Mouse (Mus musculus) Patski (cell line): ENCODE measurements around the gene Tmc3. TPM values are rescaled to one million over a fixed set of nuclear protein-coding genes. Genes with fewer than 3 reads are reported as not detected.

Experiments
- ATAC-seq: fragments of 100-300 bp; one replicate; pipeline ENCODE4 v1.8.0; 2021
- CTCF ChIA-PET: fragments of 350-600 bp; sonication (Branson Sonifier 250); formaldehyde crosslinking; loops from one replicate; lab custom pipeline; 2022; ENCODE audit warnings: inconsistent platforms; lab: Charles Lee
- POLR2A ChIA-PET: fragments of 350-600 bp; sonication (Branson Sonifier 250); formaldehyde crosslinking; loops from one replicate; lab custom pipeline; 2022; ENCODE audit warnings: antibody characterized with exemption, inconsistent platforms; lab: Charles Lee
- DNase-seq: peaks from one replicate; pipeline ENCODE4 v3.0.0-alpha.2; 2011; ENCODE audit warnings: low read depth, low spot score
- H3K27me3 ChIP-seq: fragments of 371-371 bp; one replicate; pipeline ENCODE4 v1.5.1; 2021
- CTCF ChIP-seq: fragments of 100-300 bp; IDR thresholded peaks from one replicate; pipeline ENCODE4 v1.5.1; 2021
- in situ Hi-C: fragments of 300-500 bp; cut with MboI; formaldehyde crosslinking; loops from 3 replicates; pipeline ENCODE4 v1.11.1; 2018; ENCODE audit warnings: low pct_unique_long_range_greater_than_20kb, mixed read lengths
- polyA plus RNA-seq: library from polyadenylated mRNA; unstranded; gene quantifications from one replicate; pipeline ENCODE4 v1.2.3, GENCODE M21; 2021

The Tmc3 gene
- polyA plus RNA-seq, 1 experiment from 2014 or later, result 0.06 TPM

DNA sequence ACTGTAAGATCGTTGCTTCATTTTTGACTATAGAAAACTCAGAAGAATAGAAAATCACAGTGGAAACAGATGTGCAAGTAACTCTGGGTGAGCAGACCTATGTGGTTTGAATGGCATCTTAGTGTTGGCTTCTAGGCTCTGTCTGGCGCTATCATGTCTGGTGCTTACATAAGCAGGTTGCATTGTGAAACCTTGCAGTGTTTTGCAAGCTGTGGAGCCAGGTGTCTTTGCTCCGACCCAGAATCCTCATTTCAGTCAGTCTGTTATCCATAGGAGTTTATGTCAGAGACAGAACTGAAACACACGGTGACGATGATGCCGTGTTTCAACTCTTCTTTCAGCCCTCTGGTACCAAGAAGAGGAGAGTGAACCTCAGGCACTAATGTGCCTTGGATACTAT, 49.1 kb downstream of the Tmc3 start:
- DNase-seq (no peak), ATAC-seq (no peak)
- TF ChIP-seq CTCF, result no peak
- H3K27me3 ChIP-seq, result no peaks in the 10 kb centered on the region
- in situ Hi-C loops, result no loop called here
- ChIA-PET POLR2A (interaction anchor here (1.2 kb wide), 1 partner anchor 21 kb away, joined by 3 read pairs; no protein-coding TSS in a partner anchor), CTCF (interaction anchor here (1.3 to 1.5 kb wide), 2 partner anchors 26 to 65 kb away, joined by 3 to 6 read pairs; no protein-coding TSS in a partner anchor)

DNA sequence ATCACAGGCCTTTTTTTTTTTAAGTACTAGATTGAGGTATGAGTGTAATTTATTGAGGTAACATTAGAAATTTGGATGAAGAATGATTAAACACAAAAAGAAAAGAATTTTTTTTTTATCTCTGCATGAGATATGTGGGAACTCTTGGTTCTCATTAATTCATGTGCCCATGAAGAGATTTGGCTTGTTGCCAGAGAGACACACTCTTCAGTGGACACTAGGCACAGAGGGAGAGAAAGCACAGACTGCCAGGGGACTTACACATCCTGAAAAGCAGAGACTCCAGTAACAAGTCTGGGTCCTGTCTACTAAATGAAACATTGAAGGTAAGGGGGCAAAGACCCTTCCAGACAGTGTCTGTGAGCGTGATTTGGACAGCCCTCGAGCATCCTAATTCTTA, 51.0 kb downstream of the Tmc3 start:
- no peak for ATAC-seq
- ChIA-PET POLR2A (interaction anchor here (0.7 kb wide), 1 partner anchor 80 kb away, joined by 3 read pairs; no protein-coding TSS in a partner anchor), CTCF (no interaction called here)
- no peaks in the 10 kb centered on the region for H3K27me3 ChIP-seq
- no peak for TF ChIP-seq CTCF
- in situ Hi-C loops, result no loop called here
- DNase-seq, result no peak

DNA sequence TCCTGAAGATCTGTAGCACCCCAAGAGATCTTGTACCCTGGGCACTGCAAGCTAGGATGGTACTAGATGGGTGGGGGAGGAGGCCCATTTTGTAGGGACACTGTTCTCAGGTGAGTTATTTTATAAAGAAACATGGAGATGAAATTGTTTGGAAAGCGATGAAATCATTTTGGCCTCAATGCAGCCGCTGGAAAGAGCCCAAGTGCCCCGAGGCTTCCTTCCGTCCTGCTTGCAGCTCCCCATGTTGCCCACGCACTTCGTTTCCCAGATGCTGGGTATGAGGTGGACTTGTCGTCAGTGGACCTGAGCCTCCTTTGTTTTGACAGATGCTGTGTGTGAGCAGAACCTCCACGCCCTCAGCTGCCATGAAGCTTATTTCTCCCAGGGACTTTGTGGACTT, 51.7 kb downstream of the Tmc3 start:
- ChIA-PET CTCF (interaction anchor here (1.0 kb wide), 1 partner anchor 20 kb away, joined by 3 read pairs; no protein-coding TSS in a partner anchor), POLR2A (no interaction called here)
- no peak for ATAC-seq
- TF ChIP-seq CTCF, result no peak
- no peak for DNase-seq
- in situ Hi-C loops, result no loop called here
- no peaks in the 10 kb centered on the region for H3K27me3 ChIP-seq

DNA sequence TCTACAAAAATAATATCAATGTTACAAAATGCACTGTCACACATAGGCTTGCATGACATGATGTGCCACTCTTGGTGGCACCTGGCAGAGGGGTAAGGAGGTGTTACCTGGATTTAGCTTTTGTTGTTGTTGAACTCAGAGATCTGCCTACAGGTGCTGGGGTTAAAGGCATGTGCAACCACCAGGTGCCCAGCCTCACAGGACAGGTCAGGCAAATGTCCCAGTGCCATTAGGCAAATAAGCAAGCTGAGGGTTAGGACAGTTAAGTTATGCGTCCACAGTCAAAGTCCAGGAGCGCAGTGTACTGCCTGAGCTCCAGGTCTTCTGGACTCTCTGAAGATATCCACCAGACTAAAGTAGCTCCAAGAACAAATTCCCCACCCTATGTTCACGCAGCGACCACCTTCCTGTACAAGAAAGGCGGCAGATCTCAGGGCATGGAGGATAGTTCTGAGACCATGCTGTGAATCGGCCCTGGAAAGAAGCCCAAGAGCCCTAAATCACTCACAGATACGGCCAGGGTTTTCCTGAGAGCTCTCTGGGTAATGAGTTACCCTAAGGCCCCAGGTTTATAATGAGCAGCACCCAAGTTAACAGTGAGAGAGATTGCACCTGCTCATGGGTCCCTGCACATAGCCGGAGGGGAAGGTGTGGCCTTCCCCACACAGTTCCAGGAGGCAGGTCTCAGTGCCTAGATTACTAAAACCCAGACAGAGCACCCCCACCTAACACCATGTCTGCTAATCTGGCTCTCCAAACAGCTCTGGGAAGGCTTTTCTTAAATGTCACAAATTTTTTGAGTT, 53.3 kb downstream of the Tmc3 start:
- in situ Hi-C loops, result no loop called here
- no peaks in the 10 kb centered on the region for H3K27me3 ChIP-seq
- ChIA-PET CTCF (interaction anchor here (0.8 to 1.9 kb wide), 3 partner anchors 17 to 162 kb away, joined by 3 to 5 read pairs (median 4); no protein-coding TSS in a partner anchor), POLR2A (no interaction called here)
- TF ChIP-seq CTCF, result no peak
- ATAC-seq (no peak), DNase-seq (no peak)

DNA sequence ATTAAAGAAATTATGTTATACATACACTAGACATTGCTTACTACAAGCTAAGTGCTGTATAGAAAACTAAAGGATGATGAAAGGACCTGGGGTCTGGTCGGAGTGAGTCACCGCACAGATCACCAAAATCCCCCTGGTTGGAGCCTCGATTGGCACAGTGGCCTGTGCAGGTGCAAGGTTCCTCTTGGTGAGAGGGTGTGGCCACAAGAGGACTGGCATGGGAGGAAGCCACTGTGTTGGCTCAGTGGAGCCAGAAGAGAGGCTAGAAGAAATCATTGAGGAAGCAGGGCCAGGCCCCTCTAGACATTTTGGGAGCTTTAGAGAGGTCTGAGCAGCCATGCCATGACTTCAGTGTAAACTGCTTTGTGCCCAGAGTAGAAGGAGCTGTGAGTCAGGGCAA, 54.4 kb downstream of the Tmc3 start:
- H3K27me3 ChIP-seq, result no peaks in the 10 kb centered on the region
- POLR2A ChIA-PET, result no interaction called here
- ATAC-seq (no peak), DNase-seq (no peak)
- in situ Hi-C loops, result no loop called here
- CTCF ChIA-PET, result interaction anchor here (1.9 kb wide), 1 partner anchor 36 kb away, joined by 5 read pairs; no protein-coding TSS in a partner anchor
- no peak for TF ChIP-seq CTCF

DNA sequence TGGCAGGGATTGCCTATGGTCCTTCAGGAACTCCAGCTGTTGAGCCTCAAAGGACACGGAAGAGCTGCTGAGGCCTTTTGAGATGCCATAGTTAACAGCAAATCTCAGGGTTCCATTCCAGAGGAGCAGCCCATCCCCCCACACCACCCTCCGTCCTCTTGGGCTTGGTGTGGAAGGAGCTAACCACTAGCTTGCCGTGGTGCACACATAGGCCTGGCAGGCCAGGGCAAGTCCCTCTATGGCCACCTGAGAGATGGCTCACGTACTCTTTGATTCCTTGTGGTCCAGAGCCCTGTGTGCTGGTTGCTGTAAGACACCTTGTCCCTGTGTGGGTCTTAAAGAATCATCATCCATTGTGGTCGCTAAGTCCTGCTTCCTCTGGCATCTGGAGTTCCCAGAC, 55.9 kb downstream of the Tmc3 start:
- no peak for TF ChIP-seq CTCF
- CTCF ChIA-PET, result no interaction called here
- DNase-seq (no peak), ATAC-seq (no peak)
- in situ Hi-C loops, result no loop called here
- H3K27me3 ChIP-seq, result no peaks in the 10 kb centered on the region
- POLR2A ChIA-PET, result no interaction called here

DNA sequence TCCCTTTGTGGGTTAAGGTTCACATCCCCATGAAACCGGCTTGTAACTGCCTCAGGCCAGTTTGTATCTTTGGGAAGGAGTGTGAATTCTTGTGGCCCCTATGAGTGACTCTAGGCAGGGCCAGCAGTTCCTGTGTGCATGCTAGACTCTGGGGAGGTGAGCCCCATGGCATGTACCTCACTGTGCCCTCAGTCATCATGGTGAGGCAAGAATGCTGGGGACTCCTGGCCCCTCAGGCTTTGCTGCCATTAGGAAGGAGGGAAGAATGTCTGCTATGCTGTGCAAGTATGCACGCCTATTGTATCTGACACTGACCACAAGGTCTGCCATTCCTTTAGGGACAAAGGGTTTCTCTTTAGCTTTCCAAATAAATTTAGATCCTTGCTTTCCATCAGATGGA, 56.4 kb downstream of the Tmc3 start:
- TF ChIP-seq CTCF, result no peak
- no peak for DNase-seq
- H3K27me3 ChIP-seq, result no peaks in the 10 kb centered on the region
- no peak for ATAC-seq
- in situ Hi-C loops, result no loop called here
- CTCF ChIA-PET, result interaction anchor here (0.9 kb wide), 1 partner anchor 73 kb away, joined by 3 read pairs; no protein-coding TSS in a partner anchor
- POLR2A ChIA-PET, result no interaction called here

DNA sequence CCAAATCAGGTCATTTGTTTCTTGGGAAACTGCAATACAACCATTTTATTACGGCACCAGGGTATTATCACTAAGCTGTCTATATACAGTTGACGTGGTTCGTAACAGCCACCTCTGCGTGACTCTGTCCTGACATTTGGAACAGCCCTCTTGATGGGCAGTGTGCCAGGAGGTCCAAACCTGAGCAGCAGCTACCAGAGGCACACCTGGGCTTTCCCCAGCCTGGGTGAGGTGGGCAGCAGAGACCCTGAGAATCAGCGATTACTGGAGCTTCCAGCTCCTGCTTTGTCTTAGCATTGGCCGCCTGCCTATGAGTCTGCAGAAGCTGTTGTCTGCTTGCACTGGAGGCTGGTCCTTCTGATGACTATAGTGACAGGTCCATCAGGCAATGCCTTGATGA, 58.9 kb downstream of the Tmc3 start:
- CTCF ChIA-PET, result no interaction called here
- DNase-seq, result no peak
- POLR2A ChIA-PET, result interaction anchor here (0.6 kb wide), 1 partner anchor 437 kb away, joined by 4 read pairs; no protein-coding TSS in a partner anchor
- TF ChIP-seq CTCF, result no peak
- ATAC-seq, result no peak
- in situ Hi-C loops, result no loop called here
- no peaks in the 10 kb centered on the region for H3K27me3 ChIP-seq

DNA sequence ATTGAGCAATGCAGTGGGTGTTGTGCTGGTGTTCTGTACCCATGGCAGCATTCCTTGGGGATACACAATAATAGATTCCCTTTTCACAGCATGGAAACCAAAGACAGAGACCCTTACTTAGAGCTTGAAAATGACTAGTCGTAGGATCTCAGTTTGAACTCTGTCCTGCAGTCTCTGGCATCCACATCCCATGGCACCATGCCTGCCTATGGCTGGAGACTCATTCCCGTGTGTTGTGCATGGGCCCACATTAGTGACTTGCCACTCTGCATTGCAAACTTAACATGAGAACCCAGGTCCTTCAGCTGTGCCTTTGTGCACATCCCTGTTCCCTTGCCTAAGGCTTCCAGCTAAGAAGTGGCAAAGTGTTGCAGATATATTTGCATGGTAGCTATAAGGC, 60.0 kb downstream of the Tmc3 start:
- ChIA-PET POLR2A (no interaction called here), CTCF (no interaction called here)
- H3K27me3 ChIP-seq, result no peaks in the 10 kb centered on the region
- ATAC-seq (no peak), DNase-seq (no peak)
- in situ Hi-C loops, result no loop called here
- TF ChIP-seq CTCF, result no peak

DNA sequence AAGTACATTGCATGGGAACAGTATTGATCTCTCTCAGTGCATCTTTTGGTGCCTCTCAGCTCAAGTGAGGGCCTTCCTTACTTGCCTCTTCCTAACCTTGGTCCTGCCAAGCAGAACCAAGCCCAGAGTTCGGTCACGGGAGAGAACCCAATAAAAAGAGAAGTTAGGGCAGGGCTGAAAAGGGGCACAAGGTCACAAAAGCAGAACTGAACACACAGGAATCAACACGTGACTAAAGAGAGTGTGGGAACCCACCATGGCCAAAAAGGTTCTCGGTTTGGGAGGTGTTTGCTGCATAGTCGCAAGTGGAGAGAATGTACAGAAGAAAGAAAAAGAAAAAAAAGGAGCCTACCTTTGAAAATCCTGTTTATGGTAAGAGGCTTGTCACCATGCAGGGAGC, 60.7 kb downstream of the Tmc3 start:
- no peak for ATAC-seq

DNA sequence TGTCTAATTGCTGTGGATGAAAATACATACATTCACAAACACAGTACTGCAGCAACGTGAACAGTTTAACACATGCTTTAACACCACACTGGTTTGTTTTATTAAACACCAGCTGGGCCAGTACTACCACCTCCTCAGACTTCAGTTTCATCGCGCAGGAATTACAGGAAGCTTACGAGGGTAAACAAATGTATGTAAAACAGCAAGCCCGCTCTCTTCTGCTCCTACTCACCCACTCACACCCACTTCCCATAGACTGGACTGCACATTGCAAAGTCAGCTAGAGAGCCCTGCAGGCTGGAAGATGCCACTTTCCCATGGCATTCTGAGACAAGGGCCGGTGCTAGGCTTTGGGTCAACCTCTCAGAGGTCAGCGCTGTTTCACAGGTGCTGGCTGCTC, 64.1 kb downstream of the Tmc3 start:
- H3K27me3 ChIP-seq, result no peaks in the 10 kb centered on the region
- TF ChIP-seq CTCF, result no peak
- in situ Hi-C loops, result no loop called here
- DNase-seq (no peak), ATAC-seq (no peak)
- ChIA-PET CTCF (interaction anchor here (1.8 kb wide), 1 partner anchor 12 kb away, joined by 5 read pairs; no protein-coding TSS in a partner anchor), POLR2A (no interaction called here)

More for the DNA sequence above, 60.7 kb downstream of the Tmc3 start:
- no peak for DNase-seq
- in situ Hi-C loops, result no loop called here
- CTCF ChIA-PET, result no interaction called here
- TF ChIP-seq CTCF, result no peak
- no peaks in the 10 kb centered on the region for H3K27me3 ChIP-seq
- POLR2A ChIA-PET, result no interaction called here
